Mouse (Mus musculus) spleen, postnatal 4 days (tissue): ENCODE measurements around the gene Gm47985.
"Not testable (repeated sequence)": the region's sequence is repeated elsewhere in the genome, so short reads cannot be mapped to it uniquely, and the experiment has no call there.

Source experiments
- DNase-seq, 2 experiments: peaks; one replicate each; pipeline ENCODE4 v3.0.0; 2022; ENCODE audit warnings: low spot score in 2 of 2

Gm47985 gene

DNA sequence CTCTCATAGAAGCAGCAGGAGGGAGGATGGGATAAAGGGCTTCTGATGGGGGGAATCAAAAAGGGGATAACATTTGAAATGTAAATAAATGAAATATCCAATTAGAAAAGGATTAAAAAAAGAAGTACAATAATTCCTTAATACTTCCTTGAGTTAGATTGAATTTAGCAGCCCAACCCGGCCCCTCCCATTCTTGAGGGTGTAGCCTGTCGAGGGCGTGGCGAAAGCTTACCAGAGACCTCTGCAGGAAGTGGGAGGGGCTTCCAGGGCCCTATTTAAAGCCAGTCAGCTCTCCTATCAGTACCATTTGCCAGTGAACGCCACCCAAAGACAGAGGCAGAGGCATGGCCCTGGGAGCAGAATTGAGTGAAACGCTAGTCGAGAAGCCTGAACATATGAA lies at the start of gene Gm47985:
Gene Gm47985 (plus strand): TSS at position 272 of the 400 bp plus-strand sequence.
- not testable (repeated sequence) for DNase-seq

DNA sequence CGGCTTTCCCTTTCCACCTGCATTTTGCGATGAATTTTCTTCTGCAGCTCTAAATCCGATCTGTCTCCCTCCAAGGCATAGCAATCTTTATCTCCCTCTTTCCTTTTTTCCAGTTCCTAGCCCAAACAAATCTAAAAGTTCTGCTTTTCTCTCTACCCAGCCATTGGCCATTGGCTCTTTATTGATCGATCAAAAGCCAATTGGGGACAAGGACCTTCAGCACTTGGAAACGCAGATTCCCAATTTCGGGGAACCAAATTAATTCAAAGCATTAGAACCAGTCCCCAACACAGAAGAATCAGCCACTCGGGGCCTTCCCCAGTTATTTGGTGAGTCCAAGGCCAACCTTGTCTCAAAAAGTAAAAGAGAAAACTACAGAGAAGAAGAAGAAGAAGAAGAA lies 49.7 kb upstream of the Gm47985 start:
- no peak for DNase-seq

DNA sequence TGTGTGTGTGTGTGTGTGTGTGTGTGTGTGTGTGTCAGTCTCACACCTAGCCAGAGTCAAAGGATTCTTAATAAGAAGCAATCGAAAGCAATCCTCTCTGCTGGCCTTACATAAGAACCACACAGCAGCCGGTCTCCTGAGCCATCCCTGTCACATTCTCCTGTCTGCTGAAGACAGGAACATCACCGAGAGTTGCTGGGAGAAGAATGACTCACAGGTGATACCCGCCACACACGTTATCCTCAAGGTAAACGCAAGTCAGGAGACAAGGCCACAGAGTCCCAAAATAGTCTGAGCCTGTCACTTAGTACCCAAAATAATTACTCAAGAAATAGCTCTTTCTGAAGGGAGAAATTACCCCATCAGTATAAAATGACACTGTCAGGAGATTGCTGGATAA lies 43.9 kb upstream of the Gm47985 start:
- DNase-seq = no peak

DNA sequence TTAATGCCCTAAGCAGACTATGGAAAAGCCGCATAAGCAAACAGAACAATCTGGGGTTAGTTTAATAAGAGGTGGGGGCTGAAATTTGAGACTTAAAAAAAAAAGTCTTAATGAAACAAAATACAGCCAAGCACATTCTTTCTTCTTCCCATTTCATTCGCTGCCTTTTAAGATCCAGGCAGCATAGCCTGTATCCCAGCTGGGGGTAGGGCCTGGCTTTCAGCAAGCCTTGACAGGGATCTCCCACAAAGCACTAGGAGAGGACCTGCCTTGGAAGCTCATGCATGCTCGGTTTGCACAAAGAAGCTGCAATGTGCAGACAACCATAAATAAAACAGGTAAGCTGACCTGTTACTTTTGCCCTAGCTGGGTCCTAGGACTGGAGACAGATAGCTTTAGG lies 41.4 kb upstream of the Gm47985 start:
- DNase-seq = no peak

DNA sequence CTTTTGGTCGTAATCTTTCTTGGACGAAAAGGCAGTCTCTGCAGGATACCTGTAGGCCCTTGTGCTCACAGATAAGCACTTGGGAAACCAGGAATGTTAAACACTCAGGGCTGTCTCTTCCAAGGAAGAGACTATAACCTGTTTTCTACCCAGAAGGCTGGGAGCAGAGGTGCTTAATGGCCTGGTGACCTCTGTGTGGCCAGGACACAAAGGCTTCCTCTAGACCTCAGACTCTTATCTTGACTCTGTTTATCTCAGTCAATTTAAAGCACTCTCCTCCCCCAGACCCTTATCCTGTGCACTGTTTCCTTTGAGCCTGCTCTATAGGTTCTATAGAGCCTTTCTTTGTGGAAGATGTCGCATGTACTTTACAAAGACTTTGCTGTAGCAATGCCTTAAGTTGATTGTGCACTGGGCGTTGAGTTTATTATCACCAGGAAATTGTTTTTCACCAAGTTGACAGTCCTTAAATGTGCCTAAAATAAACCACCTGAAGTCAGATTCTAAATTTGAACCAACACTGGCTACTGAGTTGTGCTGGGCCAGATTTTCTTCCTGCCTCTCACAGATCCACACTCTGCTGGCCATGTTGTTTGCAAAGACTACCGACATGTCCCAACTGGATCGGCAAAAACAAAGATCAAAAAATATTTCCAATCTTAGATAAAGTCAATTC lies 37.7 kb upstream of the Gm47985 start:
- DNase-seq = no peak

DNA sequence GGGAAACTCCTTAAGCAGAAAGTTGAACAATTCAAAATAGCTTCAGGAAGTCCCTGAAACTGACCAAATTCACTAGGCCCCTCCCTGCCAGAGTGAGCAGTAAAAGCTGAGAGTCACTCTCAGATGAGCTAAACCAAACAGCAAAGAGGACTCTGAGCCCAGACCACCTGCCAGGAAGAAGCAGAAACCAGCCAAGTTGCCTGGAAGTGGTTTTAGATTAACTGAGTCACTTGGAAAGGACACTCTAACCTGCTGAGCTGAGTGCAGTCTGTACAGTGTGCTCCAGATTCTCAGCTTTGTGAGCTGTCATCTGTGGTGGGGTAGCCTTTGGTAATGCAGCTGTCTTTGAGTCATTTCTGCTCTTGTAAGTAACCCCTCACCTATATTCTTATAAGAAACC lies 34.5 kb upstream of the Gm47985 start:
- DNase-seq = no peak

DNA sequence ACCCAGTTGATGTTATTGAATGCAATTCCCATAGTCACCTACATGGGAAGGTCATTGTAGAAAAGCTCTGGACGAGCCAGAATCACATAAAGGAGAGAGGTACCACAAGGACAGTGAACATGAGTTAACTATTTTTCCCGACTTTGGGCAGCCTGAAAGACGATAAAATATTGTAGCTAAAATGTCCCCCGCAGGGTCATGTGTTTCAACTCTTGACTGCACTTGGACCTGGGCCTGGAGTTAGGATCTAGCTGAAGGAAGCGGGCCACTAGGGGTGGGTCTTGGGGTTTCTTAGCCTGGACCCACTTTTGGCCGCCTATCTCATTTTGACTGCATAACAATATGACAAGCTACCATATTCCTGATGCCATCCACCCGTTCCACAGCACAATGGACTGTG lies 32.1 kb upstream of the Gm47985 start:
- DNase-seq = no peak

DNA sequence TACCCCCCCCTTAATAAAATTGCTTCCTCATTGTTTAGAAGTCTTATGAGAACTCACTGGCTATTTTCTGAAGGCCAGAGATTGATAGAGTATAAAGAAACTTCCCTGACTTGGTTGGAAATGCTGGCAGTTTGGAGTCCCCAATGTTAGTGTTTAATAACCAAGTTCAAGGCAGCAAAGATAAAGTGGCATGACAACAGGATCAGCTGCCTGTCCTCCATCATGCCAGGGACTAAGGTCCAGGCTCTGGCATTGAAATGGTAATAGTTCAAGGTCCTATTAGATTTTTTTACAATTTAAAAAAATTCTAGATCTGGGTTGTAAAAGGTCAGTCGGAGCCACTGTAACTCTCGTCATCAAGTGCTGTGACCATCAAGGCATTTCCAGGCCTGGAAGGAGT lies 31.2 kb upstream of the Gm47985 start:
- no peak for DNase-seq

DNA sequence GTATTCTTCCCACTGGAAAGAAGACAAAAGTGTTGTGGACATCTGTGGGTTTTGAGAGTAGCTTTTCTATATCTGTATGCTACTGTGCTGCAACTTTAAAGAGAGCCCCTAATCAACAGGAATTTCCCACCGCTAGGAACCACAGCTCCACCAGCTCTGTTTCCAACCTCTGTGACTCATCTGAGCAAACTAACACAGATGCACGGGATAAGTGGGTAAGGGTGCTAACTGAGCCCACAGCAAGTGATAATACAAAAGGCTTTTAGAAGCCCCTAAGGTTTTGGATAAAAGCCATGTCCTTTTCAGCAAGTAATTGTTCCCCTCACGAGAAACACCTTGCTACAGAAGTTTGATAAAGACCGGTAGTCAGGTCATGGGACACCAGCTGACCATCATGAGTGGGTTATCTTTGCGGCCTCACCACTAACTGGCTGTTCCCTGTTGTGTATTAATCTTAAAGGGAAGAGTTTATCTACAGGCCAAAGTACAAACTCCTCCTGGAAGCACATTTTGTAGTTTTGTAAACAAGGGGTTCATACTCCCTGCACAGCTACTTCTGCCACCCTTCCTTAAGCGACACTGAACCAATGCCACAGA lies 29.2 kb upstream of the Gm47985 start:
- no peak for DNase-seq

DNA sequence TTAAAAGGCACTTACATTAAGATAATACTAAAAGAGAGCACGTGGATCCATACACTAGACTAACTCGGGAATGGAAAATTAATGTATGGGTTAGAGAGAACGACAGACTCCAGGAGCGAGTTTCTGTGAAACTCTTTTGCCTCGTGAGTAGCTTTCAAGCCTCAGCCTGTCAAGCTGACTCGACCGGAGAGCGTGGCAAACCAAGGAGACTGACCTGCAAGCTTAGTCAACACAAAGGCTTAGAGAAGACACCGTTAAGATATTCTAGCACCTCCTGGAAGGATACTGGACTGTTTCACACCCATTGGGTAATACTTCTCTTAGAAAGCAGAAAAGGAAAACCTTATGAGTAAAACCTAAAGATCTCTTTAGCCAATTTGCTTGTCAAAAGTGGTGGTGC lies 28.2 kb upstream of the Gm47985 start:
- not testable (repeated sequence) for DNase-seq

DNA sequence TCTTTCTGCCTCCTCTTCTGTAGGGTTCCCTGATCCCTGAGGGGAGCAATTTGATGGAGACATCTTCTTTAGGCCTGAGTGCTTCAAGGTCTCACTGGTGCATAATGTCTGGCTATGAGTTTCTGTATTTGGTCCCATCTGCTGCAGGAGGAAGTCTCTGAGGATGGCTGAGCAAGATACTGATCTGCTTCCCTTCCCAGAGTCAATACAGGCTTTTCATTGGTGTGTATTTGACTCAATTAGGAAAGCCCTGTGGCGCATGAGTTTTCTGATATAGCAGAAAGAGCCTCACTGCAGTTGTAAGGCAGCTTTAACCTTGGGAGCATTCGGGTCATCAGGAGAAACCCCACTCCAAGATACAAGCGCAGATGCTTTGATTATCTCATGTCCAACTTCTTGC lies 26.2 kb upstream of the Gm47985 start:
- DNase-seq = no peak

DNA sequence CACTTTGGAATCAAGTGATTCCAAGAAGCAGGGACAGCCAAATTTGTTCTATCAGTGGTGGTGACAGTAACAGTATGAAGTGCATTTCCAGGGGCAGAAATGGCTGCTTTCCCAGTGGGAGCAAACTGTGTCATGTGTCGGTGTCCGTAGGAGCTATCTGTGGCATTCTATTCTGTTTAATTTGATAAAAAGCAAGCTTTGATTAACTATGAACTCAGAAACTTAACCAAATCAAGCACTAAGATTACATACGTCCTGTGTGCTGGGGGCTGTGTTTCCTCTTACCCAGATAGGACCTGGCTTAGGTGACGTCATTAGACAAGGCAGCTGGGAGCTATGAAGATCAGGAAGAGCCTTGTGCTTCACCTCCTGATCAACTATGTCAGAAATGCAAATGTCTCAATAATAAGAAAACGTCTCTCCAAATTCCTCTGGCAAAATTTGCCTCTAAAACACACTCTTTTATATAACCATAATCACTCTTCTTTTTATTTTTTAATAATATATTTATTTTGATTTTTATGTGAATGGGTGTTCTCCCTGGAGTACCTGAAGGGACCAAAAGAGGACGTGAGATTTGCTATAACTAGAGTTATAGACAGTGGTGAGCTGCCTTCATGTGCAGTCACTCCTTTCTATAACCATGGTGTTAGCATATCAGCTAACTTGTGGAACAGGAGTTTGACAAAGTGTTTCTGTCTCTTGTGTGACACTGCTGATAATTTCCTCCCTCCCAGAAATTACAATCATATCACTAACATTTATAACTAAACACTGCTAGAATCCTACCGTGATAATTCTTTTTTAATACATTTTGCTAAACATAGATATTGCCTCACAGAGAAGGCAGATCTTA lies 25.3 kb upstream of the Gm47985 start:
- no peak for DNase-seq

DNA sequence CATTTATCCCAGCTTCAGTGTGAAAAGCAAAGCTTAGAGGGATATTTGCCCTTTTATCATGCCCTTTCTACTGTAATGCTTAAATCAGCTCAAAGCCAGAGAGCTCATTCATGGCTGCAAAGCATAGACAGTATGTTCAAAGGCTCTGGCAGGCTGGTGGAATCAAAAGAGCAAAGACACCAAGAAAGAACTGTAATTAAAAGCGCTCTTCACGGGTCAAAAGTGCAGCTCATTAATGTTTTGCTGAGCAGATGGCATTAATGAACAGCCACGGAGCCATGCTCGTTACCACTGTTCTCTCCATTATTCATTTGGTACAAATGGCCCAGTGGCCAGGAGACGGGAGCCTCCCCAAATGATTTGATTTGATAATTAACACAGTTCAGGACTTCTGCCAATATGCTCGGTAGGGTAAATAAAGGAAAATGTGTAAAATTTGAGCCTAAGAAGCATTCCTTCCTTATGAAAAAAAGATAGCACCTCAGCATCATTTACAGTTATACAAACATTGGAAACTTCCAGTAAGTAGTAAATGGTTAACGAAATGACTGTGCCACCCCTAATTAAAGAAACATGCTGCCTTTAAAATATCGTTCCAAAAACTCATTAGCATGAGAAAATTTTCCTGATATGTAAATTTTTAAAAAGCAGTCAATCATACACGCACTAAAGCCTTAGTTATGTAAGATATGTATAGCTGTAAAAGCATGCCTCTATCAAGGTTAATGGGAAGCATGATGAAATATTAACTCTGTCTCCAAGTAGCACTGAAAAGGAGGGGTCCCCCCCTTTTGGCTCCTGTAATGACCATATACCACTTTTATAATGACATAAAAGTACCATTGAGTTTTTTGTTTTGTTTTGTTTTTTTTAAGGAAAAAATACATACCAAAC lies 24.1 kb upstream of the Gm47985 start:
- DNase-seq = no peak

DNA sequence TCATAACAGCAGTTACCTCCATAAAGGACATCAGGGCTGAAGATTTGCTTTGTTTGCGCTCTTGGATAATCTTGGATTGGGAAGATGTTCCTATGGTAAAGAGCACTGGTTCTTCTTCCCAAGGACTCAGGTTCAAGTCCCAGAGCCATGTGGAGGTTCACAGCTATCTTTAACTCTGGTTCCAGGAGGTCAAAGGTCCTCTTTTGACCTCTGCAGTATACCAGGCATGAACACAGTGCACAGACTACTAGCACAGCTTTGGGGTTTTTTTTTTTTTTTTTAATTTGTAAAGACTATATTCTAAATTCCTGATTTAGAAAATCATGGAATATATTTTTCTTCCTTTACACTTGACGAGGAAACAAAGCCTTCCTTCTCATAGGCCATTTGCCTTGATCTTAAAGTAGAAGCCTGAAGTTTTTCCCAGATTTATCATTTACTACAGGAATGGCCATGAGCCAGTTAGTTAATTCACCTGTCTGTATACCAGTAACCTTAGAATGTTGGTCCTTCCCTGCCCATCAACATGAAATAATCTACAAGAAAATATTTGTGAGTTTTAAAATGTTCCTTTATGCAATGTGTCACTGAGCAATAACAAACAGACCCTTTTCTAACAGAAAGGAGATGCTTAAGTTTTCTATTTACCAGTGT lies 23.4 kb upstream of the Gm47985 start:
- DNase-seq = no peak

DNA sequence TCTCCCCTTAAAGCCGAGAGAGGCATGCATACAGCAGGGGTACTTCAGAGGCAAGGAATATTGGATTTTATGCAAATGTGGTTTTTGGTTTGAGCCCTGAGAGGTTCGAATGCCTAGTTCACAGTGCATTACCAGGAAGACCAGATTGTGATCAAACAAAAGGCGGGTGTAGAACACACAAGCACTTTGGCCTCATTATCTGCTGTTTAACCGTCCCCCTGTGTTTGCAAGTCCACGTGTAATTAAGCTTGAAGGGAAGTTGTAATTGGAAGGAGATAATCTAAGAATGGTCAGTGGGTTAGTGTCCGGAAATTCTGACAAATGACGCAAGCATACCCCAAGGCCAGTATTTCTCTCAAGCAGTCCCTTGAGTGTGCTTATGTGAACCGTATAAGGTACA lies 16.3 kb upstream of the Gm47985 start:
- no peak for DNase-seq

DNA sequence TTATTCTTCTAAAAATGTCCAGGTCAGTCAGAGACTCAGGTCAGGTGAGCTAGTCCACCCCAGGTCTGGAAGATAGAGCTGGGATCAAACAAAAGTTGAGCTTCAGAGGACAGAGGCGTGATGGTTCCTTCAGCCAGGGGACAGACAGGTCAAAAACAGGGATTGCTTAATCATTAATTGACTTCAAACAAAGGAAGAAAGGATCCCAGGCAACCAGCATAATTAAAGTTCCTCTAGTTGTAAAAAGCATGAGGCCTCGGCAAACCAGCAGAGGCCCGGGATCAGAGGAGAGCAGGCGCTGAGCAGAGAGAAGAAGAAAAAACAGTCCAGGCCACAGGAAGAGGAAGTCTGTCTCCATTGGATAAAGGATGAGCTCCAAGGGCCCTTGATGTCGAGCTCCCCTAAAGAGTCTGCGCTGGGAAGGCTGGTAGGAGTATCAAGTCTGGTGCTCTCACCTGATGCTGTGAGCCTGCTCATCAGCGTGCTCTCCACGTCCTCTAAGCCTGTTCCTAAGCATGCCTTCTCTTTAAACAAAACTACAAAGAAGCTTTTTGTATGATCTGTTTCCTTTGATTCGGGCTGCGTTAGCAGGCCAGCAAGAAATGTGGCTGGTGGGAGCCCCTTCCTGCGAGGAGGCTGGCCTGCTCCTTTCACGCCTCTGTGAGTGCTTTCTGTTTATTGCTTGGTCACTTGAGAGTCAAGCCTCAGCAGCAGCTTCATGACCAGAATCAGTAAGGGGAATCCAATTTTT lies 14.9 kb upstream of the Gm47985 start:
- no peak for DNase-seq

DNA sequence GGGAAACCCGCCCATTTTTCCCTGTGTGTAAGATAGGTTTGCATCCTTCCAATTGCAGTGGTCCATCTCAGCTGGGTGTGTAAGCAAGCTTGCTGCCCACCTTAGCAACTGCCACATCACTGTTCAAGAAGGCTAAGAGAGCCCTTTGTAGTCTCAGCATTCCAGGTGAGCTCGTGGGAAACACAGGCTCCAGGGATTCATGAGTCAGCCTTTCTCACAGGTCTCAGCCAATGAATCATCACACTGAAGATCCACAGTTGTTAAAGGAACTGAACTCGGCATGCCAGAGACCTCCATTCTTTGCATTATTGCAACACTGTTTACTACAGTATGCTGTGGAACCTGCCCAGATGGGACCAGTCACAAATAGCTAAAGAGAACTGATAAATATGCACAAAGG lies 13.7 kb upstream of the Gm47985 start:
- DNase-seq = no peak

DNA sequence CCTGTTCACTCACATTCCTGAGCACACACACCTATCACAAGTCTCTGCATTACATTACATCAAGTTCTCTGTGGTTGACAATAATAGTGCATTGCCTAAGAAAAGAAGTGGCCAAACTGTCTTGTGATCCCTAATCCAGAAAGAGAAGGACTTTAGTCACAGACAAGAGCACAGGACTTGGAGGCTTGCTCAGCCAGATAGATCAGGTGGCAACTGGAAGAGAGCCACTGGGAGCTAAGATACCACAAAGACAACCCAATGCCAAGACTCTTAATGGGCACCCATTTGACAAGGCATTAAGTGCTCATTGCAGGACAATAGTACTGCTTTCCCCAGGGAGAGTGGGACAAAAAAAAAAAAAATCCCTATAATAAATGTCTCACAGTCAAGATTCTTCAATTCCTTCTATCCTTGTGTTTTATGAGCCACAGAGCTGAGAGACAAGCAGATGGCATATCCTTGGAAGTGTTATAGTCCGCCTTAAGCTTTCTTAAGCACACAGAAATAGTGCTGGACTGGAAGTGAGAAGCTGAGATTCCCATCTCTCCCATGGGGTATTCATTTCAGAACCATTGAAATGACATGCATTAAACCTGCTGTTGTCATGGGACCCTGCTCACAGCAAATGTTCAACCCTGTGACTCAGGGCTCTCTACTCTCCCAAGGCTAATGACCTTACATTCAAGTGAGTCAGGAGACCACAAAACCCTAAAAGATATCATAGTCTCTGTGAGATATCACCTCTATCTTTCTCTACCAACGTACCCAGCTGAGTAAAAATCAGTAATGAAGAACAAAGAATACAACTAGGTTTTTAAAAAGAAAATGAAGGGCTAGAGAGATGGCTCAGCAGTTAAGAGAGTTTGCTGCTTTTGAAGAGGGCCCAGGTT lies 10.5 kb upstream of the Gm47985 start:
- DNase-seq = no peak
